Mouse (Mus musculus) liver, embryonic 13.5 days (tissue): Measurements from ENCODE around the gene Dop1b. TPM values are rescaled to one million over a fixed set of nuclear protein-coding genes. Genes with fewer than 3 reads are reported as not detected.

Source experiments
- ATAC-seq: fragments of 200-750 bp; cut with Nextera tagmentation; 2 replicates; pipeline ENCODE4 v1.8.0; 2017; ENCODE audit warnings: low read depth, mild to moderate bottlenecking, moderate number of reproducible peaks, moderate library complexity
- DNase-seq: peaks from one replicate; pipeline ENCODE4 v3.0.0; 2022
- H3K27ac ChIP-seq: fragments of 300-500 bp; sonication (generic); 2 replicates; pipeline ENCODE4 v1.5.1; 2015; ENCODE audit warnings: moderate library complexity, mild to moderate bottlenecking, inconsistent platforms
- H3K27me3 ChIP-seq: fragments of 300-500 bp; sonication (generic); 2 replicates; pipeline ENCODE4 v1.6.1; 2015; ENCODE audit warnings: mild to moderate bottlenecking, inconsistent platforms
- H3K36me3 ChIP-seq: fragments of 300-500 bp; sonication (generic); 2 replicates; pipeline ENCODE4 v1.6.1; 2015; ENCODE audit warnings: mild to moderate bottlenecking, inconsistent platforms
- H3K4me1 ChIP-seq: fragments of 300-500 bp; sonication (generic); replicated peaks from 2 replicates; pipeline ENCODE4 v1.6.1; 2015; ENCODE audit warnings: inconsistent platforms
- H3K4me2 ChIP-seq: fragments of 300-500 bp; sonication (generic); 2 replicates; pipeline ENCODE4 v1.6.1; 2015; ENCODE audit warnings: inconsistent platforms, mild to moderate bottlenecking, moderate library complexity
- H3K4me3 ChIP-seq: fragments of 300-500 bp; sonication (generic); replicated peaks from 2 replicates; pipeline ENCODE4 v1.5.1; 2015; ENCODE audit warnings: mild to moderate bottlenecking, inconsistent platforms
- H3K9ac ChIP-seq: fragments of 300-500 bp; sonication (generic); 2 replicates; pipeline ENCODE4 v1.6.1; 2015; ENCODE audit warnings: mild to moderate bottlenecking, inconsistent platforms
- H3K9me3 ChIP-seq: fragments of 300-500 bp; sonication (generic); replicated peaks from 2 replicates; pipeline ENCODE4 v1.6.1; 2016; ENCODE audit warnings: inconsistent platforms
- WGBS: fragments of 180-500 bp; shearing (Covaris S2); methylation state at CpG from one replicate; pipeline ENCODE4 v1.1.7; 2015; ENCODE audit not compliant: insufficient replicate concordance; 5-methylcytosine and 5-hydroxymethylcytosine counted together
- polyA plus RNA-seq: library from polyadenylated mRNA; unstranded; fragments of >200 nt; fragmentation: Nextera tagmentation; extraction: Ambion mirVana; gene quantifications from 2 replicates; pipeline ENCODE4 v1.2.1, GENCODE M21; 2015

Dop1b gene
- polyA plus RNA-seq, 1 experiment from 2014 or later: 8.7 TPM

DNA sequence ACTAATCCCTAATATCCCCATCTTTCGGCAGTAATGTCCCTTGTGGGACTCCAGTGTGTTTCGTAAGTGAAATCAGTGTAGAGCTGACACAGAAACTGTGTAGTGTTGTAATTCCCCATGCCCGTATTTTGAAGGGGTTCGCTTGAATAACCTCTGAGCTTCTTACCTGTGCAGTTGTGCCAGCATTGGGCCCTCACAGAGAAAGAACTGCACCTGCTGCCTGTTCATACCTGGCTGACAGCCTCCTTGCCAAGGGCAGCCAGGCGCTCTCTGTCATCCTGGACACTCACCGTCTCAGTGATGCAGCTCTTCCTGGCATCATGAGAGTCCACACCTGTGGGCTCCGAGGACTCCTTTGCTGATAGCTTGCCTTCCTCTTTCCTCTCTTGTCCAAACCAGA, 1.3 kb downstream of the Dop1b start:
- 65% methylated on average over 7 of the region's 7 CpGs for WGBS
- H3K36me3 ChIP-seq: no peaks in the 10 kb centered on the region
- peak overlapping the region; percentile 100 for H3K4me2 ChIP-seq
- H3K9me3 ChIP-seq: no peaks in the 10 kb centered on the region
- peak overlapping the region; percentile 96 for H3K9ac ChIP-seq
- ATAC-seq: no peak
- H3K27me3 ChIP-seq: no peaks in the 10 kb centered on the region
- H3K4me3 ChIP-seq: peak overlapping the region; percentile 81
- 0 out of 2 replicates have a peak overlapping the region, but pooled peaks have one; percentile 91 for H3K27ac ChIP-seq
- H3K4me1 ChIP-seq: peaks cover 58% of the 10 kb centered on the region
- no peak for DNase-seq

DNA sequence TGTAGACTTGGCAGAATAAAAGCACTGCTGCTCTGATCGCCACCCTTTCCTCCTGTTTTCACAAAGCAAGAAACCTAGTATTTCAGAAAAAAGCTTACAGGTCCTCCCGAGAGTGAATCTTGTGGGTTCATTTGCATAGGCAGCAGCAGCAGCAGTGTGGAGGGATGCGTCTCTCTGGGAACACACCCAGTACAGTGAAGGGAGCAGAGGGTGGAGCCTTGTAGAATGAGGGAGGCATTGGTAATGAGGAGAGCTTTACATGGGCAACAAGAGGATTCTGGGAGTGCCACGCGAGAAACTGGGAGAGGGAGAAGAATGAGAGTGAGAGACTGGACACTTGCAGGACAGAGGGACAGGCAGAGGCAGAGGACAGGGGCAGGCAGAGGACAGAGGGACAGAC, 2.7 kb downstream of the Dop1b start:
- no peaks in the 10 kb centered on the region for H3K9me3 ChIP-seq
- no peak for ATAC-seq
- no peak overlapping the region; the same call in 1 of the 2 replicates for H3K9ac ChIP-seq
- peaks cover 60% of the 10 kb centered on the region for H3K4me1 ChIP-seq
- H3K4me3 ChIP-seq: no peak overlapping the region
- 0 out of 2 replicates have a peak, but pooled peaks cover 5% of the 10 kb centered on the region for H3K36me3 ChIP-seq
- 26% methylated on average over 5 of the region's 5 CpGs for WGBS
- peak; percentile 26 for DNase-seq
- H3K4me2 ChIP-seq: peak overlapping the region; percentile 15
- H3K27ac ChIP-seq: peak overlapping the region; percentile 19; the same call in 1 of the 2 replicates
- H3K27me3 ChIP-seq: no peaks in the 10 kb centered on the region

DNA sequence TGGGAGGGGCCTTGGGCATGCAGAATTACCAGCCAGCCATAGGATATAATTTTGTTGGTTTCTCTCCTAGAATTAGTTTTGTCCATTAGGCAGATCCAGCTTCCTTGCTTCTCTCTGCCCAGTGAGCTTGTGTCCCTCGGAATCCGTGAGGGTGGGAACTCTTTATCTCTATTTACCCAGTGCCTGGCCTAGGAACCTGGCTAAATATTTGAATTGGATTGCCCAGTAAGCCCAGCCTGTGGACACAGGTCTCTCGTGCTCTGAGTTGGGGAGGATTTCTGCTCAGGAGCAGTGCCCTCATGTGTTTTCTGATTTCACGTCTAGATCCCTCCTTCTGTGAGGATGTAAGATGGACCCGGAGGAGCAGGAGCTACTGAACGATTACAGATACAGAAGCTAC, 4.1 kb downstream of the Dop1b start:
- H3K27me3 ChIP-seq: no peaks in the 10 kb centered on the region
- H3K4me3 ChIP-seq: peak overlapping the region; percentile 28
- H3K4me1 ChIP-seq: peaks cover 60% of the 10 kb centered on the region
- no peak for DNase-seq
- 0 out of 2 replicates have a peak overlapping the region, but pooled peaks have one; percentile 23 for H3K9ac ChIP-seq
- WGBS: 61% methylated on average over 6 of the region's 6 CpGs
- no peaks in the 10 kb centered on the region for H3K9me3 ChIP-seq
- no peak for ATAC-seq
- H3K27ac ChIP-seq: peak overlapping the region; percentile 76; the same call in 1 of the 2 replicates
- H3K4me2 ChIP-seq: peak overlapping the region; percentile 40
- 0 out of 2 replicates have a peak, but pooled peaks cover 5% of the 10 kb centered on the region for H3K36me3 ChIP-seq

DNA sequence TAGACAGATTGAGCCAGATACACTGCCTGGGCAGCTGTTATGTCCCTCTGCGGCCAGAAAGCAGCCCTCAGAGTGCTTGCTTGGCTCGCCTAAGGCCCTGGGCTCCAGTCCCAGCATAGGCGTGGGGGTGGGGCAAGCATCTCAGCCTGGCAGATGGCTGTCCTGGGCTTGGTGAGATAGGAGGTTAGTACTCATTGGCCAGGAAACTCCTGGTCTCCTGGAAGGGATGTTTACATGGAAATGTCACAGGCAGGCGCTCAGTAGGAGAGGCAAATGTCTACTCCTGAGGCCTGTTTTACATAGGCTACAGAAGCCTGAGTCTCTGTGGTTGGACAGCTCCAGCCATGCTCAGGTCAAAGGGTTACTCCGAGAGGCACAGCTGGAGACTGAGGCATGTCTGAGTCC, 5.6 kb downstream of the Dop1b start:
- no peaks in the 10 kb centered on the region for H3K27me3 ChIP-seq
- H3K4me3 ChIP-seq: no peak overlapping the region
- ATAC-seq (peak; percentile 83), DNase-seq (peak; percentile 61)
- H3K4me2 ChIP-seq: peak overlapping the region; percentile 40; the same call in 1 of the 2 replicates
- H3K4me1 ChIP-seq: peaks cover 68% of the 10 kb centered on the region
- H3K27ac ChIP-seq: peak overlapping the region; percentile 76
- H3K9me3 ChIP-seq: no peaks in the 10 kb centered on the region
- H3K9ac ChIP-seq: peak overlapping the region; percentile 42
- 35% methylated on average over 5 of the region's 5 CpGs for WGBS
- 0 out of 2 replicates have a peak, but pooled peaks cover 5% of the 10 kb centered on the region for H3K36me3 ChIP-seq

DNA sequence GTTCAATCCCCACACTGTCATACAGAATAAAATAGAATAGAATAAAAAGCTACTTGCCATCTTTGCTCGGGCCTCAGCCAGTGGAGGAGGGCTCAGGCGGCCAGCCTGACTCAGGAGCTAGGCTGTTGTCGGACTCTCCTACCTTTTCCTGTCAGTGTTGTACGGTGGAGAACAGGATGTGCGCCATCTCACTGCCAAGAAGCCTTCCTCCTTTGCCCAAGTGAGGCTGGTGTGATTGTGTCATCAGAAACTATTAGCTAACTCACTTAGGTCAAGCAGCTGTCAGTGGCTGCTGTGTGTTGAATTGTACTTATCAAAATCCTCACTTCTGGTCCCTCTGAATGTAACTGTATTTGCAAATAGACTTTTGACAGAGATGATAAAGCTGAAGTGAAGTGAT, 10.1 kb downstream of the Dop1b start:
- Histone ChIP-seq H3K4me3 (no peak overlapping the region), H3K36me3 (0 out of 2 replicates have a peak, but pooled peaks cover 5% of the 10 kb centered on the region), H3K27ac (no peak overlapping the region), H3K9ac (no peak overlapping the region), H3K4me1 (peaks cover 41% of the 10 kb centered on the region), H3K27me3 (no peaks in the 10 kb centered on the region), H3K9me3 (no peaks in the 10 kb centered on the region), H3K4me2 (no peak overlapping the region)
- ATAC-seq: no peak
- WGBS: 55% methylated on average over 5 of the region's 5 CpGs
- DNase-seq: no peak

DNA sequence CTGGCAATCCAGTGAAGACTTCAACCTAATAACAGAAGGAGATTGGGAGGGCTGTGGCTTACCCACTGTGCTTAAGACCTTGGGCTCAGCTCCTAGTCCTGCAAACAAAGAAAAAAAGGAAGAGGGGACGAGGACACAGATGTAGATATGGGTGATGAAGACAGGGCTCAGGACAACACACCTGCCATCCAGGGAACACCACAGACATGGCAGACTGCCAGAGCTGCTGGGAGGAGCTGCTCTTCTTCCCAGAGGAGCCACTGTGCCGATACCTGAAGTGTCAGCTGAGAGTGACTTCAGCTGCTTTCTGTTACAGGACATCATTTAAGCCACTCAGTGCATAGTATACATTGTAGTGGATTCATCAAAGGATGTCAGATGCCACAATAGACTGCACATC, 10.8 kb downstream of the Dop1b start:
- ATAC-seq: no peak
- 50% methylated on average over 2 of the region's 2 CpGs for WGBS
- H3K4me3 ChIP-seq: no peak overlapping the region

DNA sequence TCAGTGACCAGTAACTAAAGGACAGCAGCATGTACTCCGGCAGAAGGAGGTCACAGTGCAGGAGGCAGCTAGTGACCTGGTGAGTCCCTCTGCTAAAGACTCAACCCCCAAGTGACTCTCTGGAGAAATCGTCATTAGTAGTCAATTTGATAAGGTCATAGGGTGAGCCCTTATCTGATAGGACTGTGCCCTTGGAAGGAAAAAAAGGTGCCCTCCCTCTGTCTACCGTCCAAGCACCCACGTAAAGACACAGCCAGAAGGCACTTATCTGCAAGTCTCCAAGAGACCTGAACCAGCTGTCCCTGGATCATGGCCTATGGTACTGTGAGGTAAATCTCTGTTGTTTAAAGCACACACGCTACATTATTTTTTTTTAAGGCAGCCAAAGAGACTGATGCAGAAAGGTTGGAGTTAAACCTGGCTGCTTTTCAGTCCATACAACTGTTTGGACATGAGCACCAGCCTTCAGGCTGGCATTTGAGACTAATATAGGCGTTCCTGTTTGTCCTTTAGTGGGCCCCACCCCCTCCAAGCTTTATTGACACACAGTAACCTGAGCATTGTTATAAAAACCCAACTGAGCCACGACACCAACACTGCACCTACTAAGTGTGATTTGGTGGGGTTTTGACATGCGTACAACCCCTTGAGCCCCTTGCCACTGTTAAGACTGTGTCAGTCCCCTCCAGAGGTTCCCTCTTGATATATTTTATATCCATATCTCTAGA, 13.9 kb downstream of the Dop1b start:
- WGBS: 58% methylated on average over 8 of the region's 8 CpGs
- 0 out of 2 replicates have a peak overlapping the region, but pooled peaks have one; percentile 5 for H3K27ac ChIP-seq
- ATAC-seq (no peak), DNase-seq (no peak)
- H3K9ac ChIP-seq: no peak overlapping the region
- no peak overlapping the region for H3K4me2 ChIP-seq
- H3K36me3 ChIP-seq: no peaks in the 10 kb centered on the region
- peaks cover 47% of the 10 kb centered on the region for H3K4me1 ChIP-seq
- no peak overlapping the region for H3K4me3 ChIP-seq
- H3K9me3 ChIP-seq: no peaks in the 10 kb centered on the region
- H3K27me3 ChIP-seq: no peaks in the 10 kb centered on the region

More for the DNA sequence above, 10.8 kb downstream of the Dop1b start:
- H3K27me3 ChIP-seq: no peaks in the 10 kb centered on the region
- H3K4me1 ChIP-seq: peaks cover 37% of the 10 kb centered on the region
- no peak overlapping the region for H3K9ac ChIP-seq
- DNase-seq: no peak
- H3K4me2 ChIP-seq: no peak overlapping the region
- H3K27ac ChIP-seq: no peak overlapping the region
- H3K36me3 ChIP-seq: 0 out of 2 replicates have a peak, but pooled peaks cover 5% of the 10 kb centered on the region
- H3K9me3 ChIP-seq: no peaks in the 10 kb centered on the region

DNA sequence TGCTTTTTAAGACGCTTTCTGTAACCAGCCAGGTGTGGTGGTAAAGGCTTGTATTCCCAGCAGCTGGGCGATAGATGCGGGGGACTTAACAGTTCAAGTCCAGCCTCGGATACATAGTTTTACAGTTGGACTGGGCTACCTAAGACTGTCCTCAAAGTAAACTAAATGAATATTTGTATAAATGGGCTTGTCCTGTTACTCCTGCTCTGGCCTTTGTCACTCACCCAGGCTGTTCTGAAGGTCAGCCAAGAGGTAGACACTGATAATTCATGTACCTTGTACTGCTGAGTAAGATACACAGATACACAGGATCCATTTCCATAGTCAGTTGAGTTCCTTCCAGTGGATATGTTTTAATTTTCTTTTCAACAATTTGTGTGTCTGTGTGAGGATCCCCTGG, 14.5 kb downstream of the Dop1b start:
- no peaks in the 10 kb centered on the region for H3K36me3 ChIP-seq
- H3K9me3 ChIP-seq: no peaks in the 10 kb centered on the region
- no peak overlapping the region for H3K4me2 ChIP-seq
- ATAC-seq (peak; percentile 40; the same call in 1 of the 2 replicates), DNase-seq (no peak)
- no peak overlapping the region for H3K9ac ChIP-seq
- no peaks in the 10 kb centered on the region for H3K27me3 ChIP-seq
- 75% methylated on average over 4 of the region's 4 CpGs for WGBS
- H3K27ac ChIP-seq: 0 out of 2 replicates have a peak overlapping the region, but pooled peaks have one; percentile 5
- H3K4me3 ChIP-seq: no peak overlapping the region
- peaks cover 50% of the 10 kb centered on the region for H3K4me1 ChIP-seq

DNA sequence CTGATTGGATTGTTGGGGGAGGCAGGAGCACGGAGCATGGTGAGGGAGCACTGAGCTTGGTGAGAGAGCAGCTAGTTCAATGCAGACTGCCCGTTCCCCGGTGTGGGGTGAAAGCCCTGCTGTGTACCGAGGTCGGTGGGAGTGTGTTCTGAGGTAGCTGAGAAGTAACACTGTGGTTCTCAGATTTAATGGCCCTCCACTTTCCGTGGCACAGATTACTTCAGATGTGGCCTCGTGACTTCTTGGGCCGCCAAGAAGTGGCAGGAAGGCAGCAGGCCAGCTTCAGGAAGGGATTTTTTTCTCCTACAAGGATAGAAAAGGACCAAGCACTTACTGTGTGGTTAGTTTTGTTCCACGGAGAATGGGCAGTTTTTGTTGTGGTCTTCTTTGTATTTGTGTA, 17.0 kb downstream of the Dop1b start:
- Histone ChIP-seq H3K27ac (no peak overlapping the region), H3K27me3 (no peaks in the 10 kb centered on the region), H3K4me1 (peaks cover 55% of the 10 kb centered on the region), H3K4me3 (no peak overlapping the region), H3K36me3 (no peaks in the 10 kb centered on the region; the same call in 1 of the 2 replicates), H3K9ac (no peak overlapping the region), H3K4me2 (no peak overlapping the region), H3K9me3 (no peaks in the 10 kb centered on the region)
- WGBS: 66% methylated on average over 9 of the region's 9 CpGs
- DNase-seq (no peak), ATAC-seq (no peak)

DNA sequence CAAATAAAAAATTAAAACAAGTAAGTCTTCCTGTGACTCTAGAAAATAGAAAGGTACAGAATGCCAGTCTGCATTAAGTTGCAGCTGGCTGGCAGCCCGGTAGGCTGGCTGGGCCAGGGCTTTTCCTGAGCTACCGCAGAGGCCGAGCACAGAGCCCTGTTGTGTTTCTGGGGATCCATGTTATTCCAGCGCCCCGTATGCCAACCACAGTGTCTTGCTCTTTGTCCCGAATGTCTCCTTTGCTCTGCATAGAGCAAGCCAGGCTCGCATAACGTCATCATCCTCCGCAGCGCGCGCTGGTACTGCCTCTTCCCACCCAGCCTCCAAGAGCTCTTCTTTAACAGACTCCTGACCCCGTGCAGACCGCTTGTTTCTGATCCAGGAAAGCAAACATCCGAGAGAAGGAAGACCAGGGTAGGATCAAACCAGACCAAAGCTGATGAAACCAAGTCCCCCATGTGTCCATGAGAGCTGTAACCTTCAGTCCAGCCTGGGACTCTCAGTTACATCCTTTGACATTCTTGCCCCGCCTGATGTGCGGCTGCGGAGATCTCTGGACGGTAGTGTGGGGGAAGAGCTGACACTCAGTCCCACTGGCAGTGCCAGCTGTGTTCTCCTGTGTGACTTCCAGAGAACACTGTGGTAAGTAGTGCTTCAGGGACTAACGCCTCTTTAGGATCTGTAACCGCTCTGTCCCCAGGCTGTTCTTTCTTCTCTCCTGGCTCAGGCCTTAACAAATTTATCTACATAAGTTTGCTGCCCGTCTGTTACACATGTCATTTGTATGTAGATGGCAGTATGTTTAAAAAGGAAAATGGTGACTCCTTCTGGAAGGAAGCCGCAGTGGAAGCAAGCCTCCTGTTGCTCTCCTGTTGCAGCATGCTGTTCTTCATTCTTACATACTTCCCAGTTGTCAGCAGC, 18.4 kb downstream of the Dop1b start:
- Histone ChIP-seq H3K27ac (no peak overlapping the region), H3K27me3 (no peaks in the 10 kb centered on the region), H3K9ac (no peak overlapping the region), H3K4me1 (peaks cover 55% of the 10 kb centered on the region), H3K4me2 (no peak overlapping the region), H3K9me3 (no peaks in the 10 kb centered on the region), H3K4me3 (no peak overlapping the region), H3K36me3 (peaks cover 6% of the 10 kb centered on the region; the same call in 1 of the 2 replicates)
- DNase-seq (no peak), ATAC-seq (no peak; the same call in 1 of the 2 replicates)
- 78% methylated on average over 23 of the region's 23 CpGs for WGBS

DNA sequence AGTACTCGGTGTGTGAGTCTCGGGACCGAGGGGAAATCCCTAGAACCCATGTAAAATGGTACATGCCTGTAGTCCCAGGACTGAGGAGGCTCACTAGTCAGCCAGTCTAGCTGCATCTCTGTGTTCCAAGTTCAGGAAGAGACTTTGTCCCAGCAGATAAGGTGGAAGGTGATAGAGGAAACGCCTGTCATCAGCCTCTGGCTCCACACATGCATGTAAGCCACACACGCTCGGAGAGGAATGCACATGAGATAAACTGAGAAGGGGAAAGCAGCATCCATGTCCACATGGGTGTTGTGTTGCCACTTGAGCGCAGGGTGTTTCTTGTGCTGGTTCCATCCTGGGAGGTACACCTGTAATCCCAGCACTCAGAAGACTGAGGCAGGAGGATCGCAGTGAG, 19.6 kb downstream of the Dop1b start:
- Histone ChIP-seq H3K9ac (no peak overlapping the region), H3K4me3 (no peak overlapping the region), H3K4me1 (peaks cover 45% of the 10 kb centered on the region), H3K27me3 (no peaks in the 10 kb centered on the region), H3K9me3 (no peaks in the 10 kb centered on the region), H3K27ac (no peak overlapping the region), H3K36me3 (peaks cover 7% of the 10 kb centered on the region; the same call in 1 of the 2 replicates), H3K4me2 (no peak overlapping the region)
- DNase-seq: no peak
- no peak for ATAC-seq
- 69% methylated on average over 8 of the region's 8 CpGs for WGBS
